Mouse (Mus musculus) fibroblast of lung, adult 2 months (primary cell): ENCODE data around the gene Sik3.

Experiments
- DNase-seq: peaks from one replicate; pipeline ENCODE4 v3.0.0-alpha.2; 2011; ENCODE audit warnings: low read depth

The Sik3 gene

DNA sequence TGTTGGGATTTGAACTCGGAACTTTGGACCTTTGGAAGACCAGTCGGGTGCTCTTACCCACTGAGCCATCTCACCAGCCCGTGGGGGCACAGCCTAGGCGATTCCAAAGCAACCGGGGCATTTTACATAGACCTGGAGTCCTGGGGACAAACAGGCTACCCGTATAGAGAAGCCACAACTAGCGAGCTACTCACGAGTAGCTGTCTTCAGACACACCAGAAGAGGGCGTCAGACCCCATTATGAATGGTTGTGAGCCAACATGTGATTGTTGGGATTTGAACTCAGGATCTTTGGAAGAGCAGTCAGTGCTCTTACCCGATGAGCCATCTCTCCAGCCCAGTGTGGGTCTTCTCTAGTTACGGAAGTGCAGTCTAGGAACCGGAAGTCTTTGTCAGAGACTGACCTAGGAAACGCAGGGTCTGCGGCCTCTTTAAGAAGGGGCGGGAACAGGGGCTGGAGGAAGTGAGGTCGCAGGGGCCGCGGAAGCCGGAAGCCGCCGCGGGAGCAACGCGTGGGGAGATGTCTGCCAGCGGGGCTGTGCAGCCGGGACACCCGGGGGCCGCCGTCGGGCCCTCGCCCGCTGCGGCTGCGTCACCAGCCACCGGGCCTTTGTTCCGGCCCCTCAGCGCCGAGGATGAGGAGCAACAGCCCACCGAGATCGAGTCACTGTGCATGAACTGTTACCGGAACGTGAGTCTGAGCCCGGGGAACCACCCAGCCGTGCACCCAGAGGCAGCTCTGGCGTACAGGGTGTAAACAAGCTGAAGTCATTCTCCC, 260.2 kb downstream of the Sik3 start, which contains the start of gene Zpr1:
TSS of gene Zpr1 (plus strand) at position 388 of the 778 bp plus-strand sequence.
- DNase-seq, result peak; percentile 59
